Mouse (Mus musculus): ENCODE results near the gene Fignl1.

DNA sequence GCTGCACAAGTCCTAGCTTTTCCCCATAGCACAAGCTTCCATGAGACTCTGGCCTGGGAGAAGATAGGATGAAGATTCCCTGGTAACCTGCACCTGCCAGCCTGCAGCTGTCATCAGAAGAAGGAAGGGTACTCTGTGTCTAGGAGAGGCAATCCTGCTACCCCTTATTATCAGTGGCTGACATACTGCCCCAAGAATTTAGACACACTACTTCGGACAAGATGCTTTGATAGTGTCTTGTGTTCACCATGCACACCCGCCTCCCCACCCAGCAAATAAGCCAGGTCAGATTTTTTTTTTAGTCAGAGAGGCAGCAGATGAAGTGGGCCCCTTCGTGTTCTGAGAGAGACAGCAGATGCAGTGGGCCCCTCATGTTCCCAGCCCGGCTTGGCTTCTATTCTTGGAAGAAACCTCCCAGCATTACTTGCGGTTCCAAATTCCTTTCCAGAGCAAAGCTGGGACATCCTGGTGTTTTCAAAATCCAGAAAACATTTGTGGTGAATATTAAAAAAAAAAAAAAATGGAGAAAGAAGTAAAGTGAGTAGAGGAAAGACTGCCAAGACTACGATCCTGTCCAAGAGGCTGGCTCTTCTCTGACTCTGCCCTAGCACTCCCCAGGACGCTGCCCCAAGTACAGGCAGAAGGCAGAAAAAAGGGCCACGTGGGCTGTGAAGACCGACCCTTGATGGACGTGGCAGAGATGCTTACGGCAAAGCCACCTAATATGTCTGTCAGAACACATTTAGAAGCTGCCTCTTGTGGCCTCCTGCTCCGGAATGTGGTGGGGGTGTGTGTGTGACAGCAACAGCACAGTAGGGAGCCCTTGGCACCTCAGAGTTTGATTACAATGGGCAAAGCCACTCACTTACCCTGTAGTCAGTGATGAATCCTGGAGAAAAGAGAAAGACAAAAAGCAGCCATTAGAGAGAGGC is 15.5 kb upstream of the Fignl1 start:
- no peak for TF ChIP-seq POLR2A (IDR thresholded peaks at IDR 0.05; ENCODE audit: insufficient read length, low read depth)
- TF ChIP-seq USF1 (IDR thresholded peaks at IDR 0.05; ENCODE audit: low read depth) = no peak
- no peak for TF ChIP-seq POLR2AphosphoS2 (IDR thresholded peaks at IDR 0.05; ENCODE audit: insufficient read length, low read depth)
- TF ChIP-seq CEBPB (IDR thresholded peaks at IDR 0.05; ENCODE audit: insufficient read depth, poor library complexity, severe bottlenecking) = no peak

Measured in myocyte (in vitro differentiated cells).